Comparison of ENCODE assay signal across 26 mouse cellular contexts in the genomic region with DNA sequence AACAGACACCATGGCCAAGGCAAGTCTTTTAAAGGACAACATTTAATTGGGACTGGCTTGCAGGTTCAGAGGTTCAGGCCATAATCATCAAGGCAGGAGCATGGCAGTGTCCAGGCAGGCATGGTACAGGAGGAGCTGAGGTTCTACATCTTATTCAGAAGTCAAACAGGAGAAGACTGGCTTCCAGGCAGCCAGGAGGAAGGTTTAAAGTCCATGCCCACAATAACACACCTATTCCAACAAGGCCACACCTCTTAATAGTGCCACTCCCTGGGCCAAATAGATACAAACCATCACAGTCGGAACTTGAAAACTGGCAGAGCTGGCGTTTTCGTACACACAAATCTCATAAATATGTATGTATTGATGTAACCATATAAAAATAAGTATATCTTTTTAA.
DNase-seq lines count a peak whose midpoint lies in the region; ATAC-seq and TF ChIP-seq lines count a peak whose summit lies in the region.
"Had no signal": no experiment of that assay in that cellular context is flagged by ENCODE, and none has a peak within 500 bp of the region (broad histone marks: within the 10 kb centered on the region; RNA-seq: fewer than 3 reads in every experiment).

No protein-coding gene starts in this region.

- no peaks in the 10 kb centered on the region for H3K27me3 ChIP-seq in kidney, adult 2 months (replicated peaks; ENCODE audit: control insufficient read depth, insufficient read depth, low read length)
- no peaks in the 10 kb centered on the region for H3K27me3 ChIP-seq in intestine, embryonic 15.5 days (replicated peaks)
- no peaks in the 10 kb centered on the region for H3K27me3 ChIP-seq in intestine, postnatal 0 days (replicated peaks; ENCODE audit: control insufficient read depth, insufficient read depth, low read length)
- no peaks in the 10 kb centered on the region for H3K27me3 ChIP-seq in small intestine, adult 2 months (ENCODE audit: control insufficient read depth, insufficient read depth, low read length)
- H3K27me3 ChIP-seq: CH12.LX; embryonic facial prominence, embryonic 12.5 days; forebrain, embryonic 13.5 days; forebrain, embryonic 15.5 days; Patski had no signal

- WGBS in kidney, adult 2 months: 83% methylated on average over 3 of the region's 3 CpGs
- 68% methylated on average over 3 of the region's 3 CpGs for WGBS in intestine, embryonic 15.5 days
- WGBS in intestine, postnatal 0 days: 49% methylated on average over 3 of the region's 3 CpGs
- 40% methylated on average over 3 of the region's 3 CpGs for WGBS in small intestine, adult 2 months

- H3K36me3 ChIP-seq in kidney, adult 2 months (ENCODE audit: control insufficient read depth, insufficient read depth, low read length): peaks cover 7% of the 10 kb centered on the region
- no peaks in the 10 kb centered on the region for H3K36me3 ChIP-seq in intestine, embryonic 15.5 days
- peaks cover 19% of the 10 kb centered on the region for H3K36me3 ChIP-seq in intestine, postnatal 0 days (ENCODE audit: control insufficient read depth, insufficient read depth)
- H3K36me3 ChIP-seq in small intestine, adult 2 months (ENCODE audit: control insufficient read depth, insufficient read depth, low read length): peaks cover 16% of the 10 kb centered on the region
- H3K36me3 ChIP-seq: forebrain, embryonic 15.5 days had no signal

- H3K4me3 ChIP-seq in kidney, adult 2 months (ENCODE audit: insufficient read depth, low read depth, low read length): no peak overlapping the region
- no peak overlapping the region for H3K4me3 ChIP-seq in intestine, embryonic 15.5 days (replicated peaks)
- no peak overlapping the region for H3K4me3 ChIP-seq in intestine, postnatal 0 days (ENCODE audit: low read depth, low read length)
- no peak overlapping the region for H3K4me3 ChIP-seq in small intestine, adult 2 months (ENCODE audit: low read depth, low read length)
- H3K4me3 ChIP-seq: embryonic facial prominence, embryonic 10.5 days; embryonic facial prominence, embryonic 12.5 days; forebrain, embryonic 13.5 days; forebrain, embryonic 15.5 days had no signal

- no peak for TF ChIP-seq POLR2A in kidney, adult 2 months (IDR thresholded peaks at IDR 0.05; ENCODE audit: low read depth, low read length)
- TF ChIP-seq POLR2A in small intestine, adult 2 months (IDR thresholded peaks at IDR 0.05; ENCODE audit: low read depth, low read length): no peak

- no peak for TF ChIP-seq CTCF in kidney, adult 2 months (conservative IDR thresholded peaks at IDR 0.05; ENCODE audit: insufficient read depth, insufficient read length, low read depth, low read length)
- no peak for TF ChIP-seq CTCF in intestine, postnatal 0 days (IDR thresholded peaks at IDR 0.05; ENCODE audit: low read depth)
- no peak for TF ChIP-seq CTCF in small intestine, adult 2 months (IDR thresholded peaks at IDR 0.05; ENCODE audit: extremely low read depth, insufficient read length, insufficient replicate concordance, low read depth, low read length)

- ATAC-seq in intestine, embryonic 15.5 days: peak; percentile 77
- ATAC-seq in intestine, postnatal 0 days: peak; percentile 79
- ATAC-seq: activated CD4-positive, CD25-positive, alpha-beta regulatory T cell, adult 4 months; CD4-positive, CD25-positive, alpha-beta regulatory T cell, adult 4 months; forebrain, embryonic 13.5 days; forebrain, embryonic 15.5 days; Patski had no signal

- no peak overlapping the region for H3K27ac ChIP-seq in kidney, adult 2 months (ENCODE audit: insufficient read depth, low read depth, low read length)
- no peak overlapping the region for H3K27ac ChIP-seq in intestine, embryonic 15.5 days
- no peak overlapping the region for H3K27ac ChIP-seq in intestine, postnatal 0 days (ENCODE audit: low read depth, low read length)
- H3K27ac ChIP-seq in small intestine, adult 2 months (ENCODE audit: insufficient read depth, low read depth, low read length): peak overlapping the region; percentile 78; the same call in 1 of the 2 replicates
- H3K27ac ChIP-seq: embryonic facial prominence, embryonic 10.5 days; embryonic facial prominence, embryonic 12.5 days; forebrain, embryonic 13.5 days; forebrain, embryonic 15.5 days had no signal

- no peak overlapping the region for H3K4me2 ChIP-seq in intestine, embryonic 15.5 days (replicated peaks)
- H3K4me2 ChIP-seq in intestine, postnatal 0 days (replicated peaks; ENCODE audit: low read depth): no peak overlapping the region
- H3K4me2 ChIP-seq: embryonic facial prominence, embryonic 12.5 days; forebrain, embryonic 13.5 days; forebrain, embryonic 15.5 days had no signal

- no peaks in the 10 kb centered on the region for H3K4me1 ChIP-seq in kidney, adult 2 months (ENCODE audit: control insufficient read depth, insufficient read depth, low read length)
- H3K4me1 ChIP-seq in intestine, embryonic 15.5 days (replicated peaks): no peaks in the 10 kb centered on the region
- no peaks in the 10 kb centered on the region for H3K4me1 ChIP-seq in intestine, postnatal 0 days (replicated peaks; ENCODE audit: control insufficient read depth, insufficient read depth, low read length)
- peaks cover 3% of the 10 kb centered on the region; the same call in 1 of the 2 replicates for H3K4me1 ChIP-seq in small intestine, adult 2 months (ENCODE audit: control insufficient read depth, insufficient read depth, insufficient read length, low read length)
- H3K4me1 ChIP-seq: embryonic facial prominence, embryonic 10.5 days; embryonic facial prominence, embryonic 12.5 days; forebrain, embryonic 13.5 days; forebrain, embryonic 15.5 days had no signal

- H3K9ac ChIP-seq in intestine, embryonic 15.5 days: no peak overlapping the region
- no peak overlapping the region for H3K9ac ChIP-seq in intestine, postnatal 0 days (ENCODE audit: low read depth, low read length)
- H3K9ac ChIP-seq: embryonic facial prominence, embryonic 12.5 days; forebrain, embryonic 13.5 days; forebrain, embryonic 15.5 days had no signal

- DNase-seq in kidney, adult 2 months: peak; percentile 12
- no peak for DNase-seq in kidney, adult 11 months
- no peak for DNase-seq in cerebellum, postnatal 4 days (ENCODE audit: low spot score in 2 of 2)
- no peak for DNase-seq in frontal cortex, postnatal 25 days (ENCODE audit: low spot score in 2 of 2)
- DNase-seq in cerebellum, postnatal 10 days: no peak
- DNase-seq: adrenal gland, adult 8-10 months; adrenal gland, postnatal 14 days; adrenal gland, postnatal 36 days; B cell, adult 2 months; cerebellum, adult 11-12 months; cerebellum, adult 2 months; cerebellum, adult 9-10 months; cerebellum, postnatal 14 days; cerebellum, postnatal 36 days had no signal

- no peaks in the 10 kb centered on the region for H3K9me3 ChIP-seq in intestine, embryonic 15.5 days
- H3K9me3 ChIP-seq in intestine, postnatal 0 days (ENCODE audit: control insufficient read depth): no peaks in the 10 kb centered on the region
- H3K9me3 ChIP-seq: embryonic facial prominence, embryonic 10.5 days; embryonic facial prominence, embryonic 12.5 days; forebrain, embryonic 13.5 days; forebrain, embryonic 15.5 days; G1E had no signal
